Mouse (Mus musculus) Patski (cell line): ENCODE data around the gene Atp6v0c. TPM values are rescaled to one million over a fixed set of nuclear protein-coding genes. Genes with fewer than 3 reads are reported as not detected.
"Not testable (repeated sequence)": the region's sequence is repeated elsewhere in the genome, so short reads cannot be mapped to it uniquely, and the experiment has no call there.

ENCODE experiments used
- ATAC-seq: fragments of 100-300 bp; one replicate; pipeline ENCODE4 v1.8.0; 2021
- CTCF ChIA-PET: fragments of 350-600 bp; sonication (Branson Sonifier 250); formaldehyde crosslinking; loops from one replicate; lab custom pipeline; 2022; ENCODE audit warnings: inconsistent platforms; lab: Charles Lee
- POLR2A ChIA-PET: fragments of 350-600 bp; sonication (Branson Sonifier 250); formaldehyde crosslinking; loops from one replicate; lab custom pipeline; 2022; ENCODE audit warnings: antibody characterized with exemption, inconsistent platforms; lab: Charles Lee
- DNase-seq: peaks from one replicate; pipeline ENCODE4 v3.0.0-alpha.2; 2011; ENCODE audit warnings: low read depth, low spot score
- H3K27me3 ChIP-seq: fragments of 371-371 bp; one replicate; pipeline ENCODE4 v1.5.1; 2021
- CTCF ChIP-seq: fragments of 100-300 bp; IDR thresholded peaks from one replicate; pipeline ENCODE4 v1.5.1; 2021
- in situ Hi-C: fragments of 300-500 bp; cut with MboI; formaldehyde crosslinking; loops from 3 replicates; pipeline ENCODE4 v1.11.1; 2018; ENCODE audit warnings: low pct_unique_long_range_greater_than_20kb, mixed read lengths
- polyA plus RNA-seq: library from polyadenylated mRNA; unstranded; gene quantifications from one replicate; pipeline ENCODE4 v1.2.3, GENCODE M21; 2021

Gene Atp6v0c
- polyA plus RNA-seq, 1 experiment from 2014 or later = 426 TPM

- H3K27me3 ChIP-seq = no peaks in the 10 kb centered on the region
- POLR2A ChIA-PET = interaction anchor here (1.3 to 1.4 kb wide), 2 partner anchors 10 to 13 kb away, joined by 4 read pairs; partner anchors contain the start of gene Pdpk1
- in situ Hi-C loops = no loop called here
- ATAC-seq (peak; percentile 71), DNase-seq (no peak)
- CTCF ChIA-PET = no interaction called here
- TF ChIP-seq CTCF = no peak
Measured at GRCm38 (mm10) chr17:24140845-24141424, 28.6 kb downstream of the Atp6v0c start.

- ChIA-PET CTCF (no interaction called here), POLR2A (interaction anchor here (1.1 to 1.3 kb wide), 2 partner anchors 12 to 23 kb away, joined by 4 read pairs; no protein-coding TSS in a partner anchor)
- ATAC-seq (no peak), DNase-seq (no peak)
- in situ Hi-C loops = no loop called here
- TF ChIP-seq CTCF = no peak
- H3K27me3 ChIP-seq = no peaks in the 10 kb centered on the region
Measured at GRCm38 (mm10) chr17:24139968-24140367, 29.5 kb downstream of the Atp6v0c start.

GRCm38 (mm10) chr17:24139256-24139655, 30.2 kb downstream of the Atp6v0c start:
- in situ Hi-C loops = no loop called here
- ATAC-seq = no peak

GRCm38 (mm10) chr17:24137226-24137880, 32.1 kb downstream of the Atp6v0c start:
- no peak for TF ChIP-seq CTCF
- CTCF ChIA-PET = no interaction called here
- POLR2A ChIA-PET = no interaction called here
- ATAC-seq (no peak), DNase-seq (no peak)
- H3K27me3 ChIP-seq = no peaks in the 10 kb centered on the region
- in situ Hi-C loops = no loop called here

More at GRCm38 (mm10) chr17:24139256-24139655, 30.2 kb downstream of the Atp6v0c start:
- ChIA-PET POLR2A (interaction anchor here (0.7 to 1.1 kb wide), 2 partner anchors 22 to 103 kb away, joined by 3 to 4 read pairs; no protein-coding TSS in a partner anchor), CTCF (no interaction called here)
- no peak for TF ChIP-seq CTCF
- no peaks in the 10 kb centered on the region for H3K27me3 ChIP-seq
- DNase-seq = no peak

- no peak for DNase-seq
- TF ChIP-seq CTCF = no peak
- no peak for ATAC-seq
- no peaks in the 10 kb centered on the region for H3K27me3 ChIP-seq
- ChIA-PET POLR2A (no interaction called here), CTCF (no interaction called here)
- in situ Hi-C loops = no loop called here
Measured at GRCm38 (mm10) chr17:24134062-24134461, 35.4 kb downstream of the Atp6v0c start.

- POLR2A ChIA-PET, H3K27me3 ChIP-seq, DNase-seq, in situ Hi-C loops, ATAC-seq: not testable (repeated sequence)
- CTCF ChIA-PET = interaction anchor here (1.7 kb wide), 1 partner anchor 10 kb away, joined by 5 read pairs; no protein-coding TSS in a partner anchor
Measured at GRCm38 (mm10) chr17:24132919-24133318, 36.6 kb downstream of the Atp6v0c start.

GRCm38 (mm10) chr17:24131570-24131969, 37.9 kb downstream of the Atp6v0c start:
- H3K27me3 ChIP-seq = no peaks in the 10 kb centered on the region
- no peak for DNase-seq
- in situ Hi-C loops = no loop called here
- CTCF ChIA-PET = interaction anchor here (1.7 kb wide), 1 partner anchor 9 kb away, joined by 5 read pairs; no protein-coding TSS in a partner anchor
- POLR2A ChIA-PET = no interaction called here
- ATAC-seq = no peak
- no peak for TF ChIP-seq CTCF

GRCm38 (mm10) chr17:24129246-24129645, 40.3 kb downstream of the Atp6v0c start:
- DNase-seq, POLR2A ChIA-PET, in situ Hi-C loops, H3K27me3 ChIP-seq, CTCF ChIA-PET, ATAC-seq: not testable (repeated sequence)

- DNase-seq (no peak), ATAC-seq (no peak)
- TF ChIP-seq CTCF = no peak
- no peaks in the 10 kb centered on the region for H3K27me3 ChIP-seq
- CTCF ChIA-PET = no interaction called here
- POLR2A ChIA-PET = no interaction called here
- in situ Hi-C loops = no loop called here
Measured at GRCm38 (mm10) chr17:24127592-24127991, 41.9 kb downstream of the Atp6v0c start.

GRCm38 (mm10) chr17:24126801-24127200, 42.7 kb downstream of the Atp6v0c start:
- TF ChIP-seq CTCF = no peak
- ATAC-seq (no peak), DNase-seq (no peak)
- in situ Hi-C loops = no loop called here
- ChIA-PET CTCF (interaction anchor here (0.7 kb wide), 1 partner anchor 11 kb away, joined by 3 read pairs; no protein-coding TSS in a partner anchor), POLR2A (no interaction called here)
- H3K27me3 ChIP-seq = no peaks in the 10 kb centered on the region

- DNase-seq (no peak), ATAC-seq (no peak)
- ChIA-PET CTCF (no interaction called here), POLR2A (no interaction called here)
- no peaks in the 10 kb centered on the region for H3K27me3 ChIP-seq
- no peak for TF ChIP-seq CTCF
- in situ Hi-C loops = no loop called here
Measured at GRCm38 (mm10) chr17:24119446-24119845, 50.1 kb downstream of the Atp6v0c start.

Other genes starting within 250 kb of the Atp6v0c start
- gene Sbp, start 228.0 kb downstream of the Atp6v0c start, polyA plus RNA-seq = not detected
- gene Sbpl, start 214.4 kb downstream of the Atp6v0c start, polyA plus RNA-seq = not detected
- gene Prss30, start 189.1 kb downstream of the Atp6v0c start, polyA plus RNA-seq = 0.05 TPM
- 0.28 TPM for gene Prss22, start 171.6 kb downstream of the Atp6v0c start, polyA plus RNA-seq
- gene Prss27, start 131.6 kb downstream of the Atp6v0c start, polyA plus RNA-seq = 0.28 TPM
- gene Kctd5, start 96.2 kb downstream of the Atp6v0c start, polyA plus RNA-seq = 57.8 TPM
- gene Pdpk1, start 18.8 kb downstream of the Atp6v0c start, polyA plus RNA-seq = 31.3 TPM
- 69.3 TPM for gene Amdhd2, start 5.9 kb downstream of the Atp6v0c start, polyA plus RNA-seq
- 9.2 TPM for gene Tbc1d24, start 35.9 kb upstream of the Atp6v0c start, polyA plus RNA-seq
- 0.08 TPM for gene Ntn3, start 39.8 kb upstream of the Atp6v0c start, polyA plus RNA-seq
- 8.6 TPM for gene Tedc2, start 51.1 kb upstream of the Atp6v0c start, polyA plus RNA-seq
- gene Ccnf, start 81.8 kb upstream of the Atp6v0c start, polyA plus RNA-seq = 12.9 TPM
- 0.08 TPM for gene Abca17, start 181.4 kb upstream of the Atp6v0c start, polyA plus RNA-seq
- 53.4 TPM for gene Abca3, start 182.2 kb upstream of the Atp6v0c start, polyA plus RNA-seq
- gene Rnps1, start 244.9 kb upstream of the Atp6v0c start, polyA plus RNA-seq = 98.5 TPM